Mouse (Mus musculus): Measurements from ENCODE around the gene Gpr89. TPM values are rescaled to one million over a fixed set of nuclear protein-coding genes. Genes with fewer than 3 reads are reported as not detected.

The Gpr89 gene
- polyA plus RNA-seq, 1 experiment from 2014 or later = 38.1 TPM

Other genes with a start within 250 kb of the Gpr89 start
- gene Ankrd35, start 235.2 kb downstream of the Gpr89 start, polyA plus RNA-seq (2016; fragmentation: Nextera tagmentation; extraction: Ambion mirVana) = 0.11 and 0.14 TPM in 2 replicates
- gene Pias3, start 209.0 kb downstream of the Gpr89 start, polyA plus RNA-seq (2016; fragmentation: Nextera tagmentation; extraction: Ambion mirVana) = 45.2 and 53.4 TPM in 2 replicates
- 12.9 and 13.0 TPM in 2 replicates for gene Nudt17, start 196.8 kb downstream of the Gpr89 start, polyA plus RNA-seq (2016; fragmentation: Nextera tagmentation; extraction: Ambion mirVana)
- 44.1 and 47.6 TPM in 2 replicates for gene Polr3c, start 177.7 kb downstream of the Gpr89 start, polyA plus RNA-seq (2016; fragmentation: Nextera tagmentation; extraction: Ambion mirVana)
- 66.8 and 69.7 TPM in 2 replicates for gene Rnf115, start 177.7 kb downstream of the Gpr89 start, polyA plus RNA-seq (2016; fragmentation: Nextera tagmentation; extraction: Ambion mirVana)
- 0.24 TPM in 1 of 2 replicates, not detected in the other for gene Pdzk1, start 76.1 kb downstream of the Gpr89 start, polyA plus RNA-seq (2016; fragmentation: Nextera tagmentation; extraction: Ambion mirVana)
- 0.14 and 0.19 TPM in 2 replicates for gene Cd160, start 76.0 kb downstream of the Gpr89 start, polyA plus RNA-seq (2016; fragmentation: Nextera tagmentation; extraction: Ambion mirVana)
- 9.4 and 9.6 TPM in 2 replicates for gene Gja5, start 653 bp downstream of the Gpr89 start, polyA plus RNA-seq (2016; fragmentation: Nextera tagmentation; extraction: Ambion mirVana)
- 0.02 and 0.05 TPM in 2 replicates for gene Gja8, start 20.7 kb upstream of the Gpr89 start, polyA plus RNA-seq (2016; fragmentation: Nextera tagmentation; extraction: Ambion mirVana)

Measured in embryonic facial prominence, embryonic 10.5 days (tissue).